Mouse (Mus musculus): ENCODE data around the gene Rnf157. TPM values are rescaled to one million over a fixed set of nuclear protein-coding genes. Genes with fewer than 3 reads are reported as not detected.

Rnf157 gene
- total and polyA plus RNA-seq, 2 experiments from 2014 or later = 56.7 to 105 TPM

- no peak overlapping the region for H3K4me3 ChIP-seq (ENCODE audit: low read depth, low read length)
- no peak overlapping the region for H3K9ac ChIP-seq
- H3K4me1 ChIP-seq (ENCODE audit: insufficient read depth) = no peaks in the 10 kb centered on the region; the same call in 1 of the 2 replicates
- H3K36me3 ChIP-seq (ENCODE audit: insufficient read depth) = peaks cover 51% of the 10 kb centered on the region
- no peak overlapping the region for H3K4me2 ChIP-seq (ENCODE audit: low read depth)
- no peak for DNase-seq
- H3K9me3 ChIP-seq (ENCODE audit: low read length) = no peaks in the 10 kb centered on the region
- H3K27me3 ChIP-seq (ENCODE audit: insufficient read depth, low read length) = peaks cover 14% of the 10 kb centered on the region
- H3K27ac ChIP-seq (ENCODE audit: low read depth, low read length) = no peak overlapping the region
- no peak for ATAC-seq
- 74% methylated on average over 5 of the region's 5 CpGs for WGBS
- no peak for TF ChIP-seq CTCF (IDR thresholded peaks at IDR 0.05; ENCODE audit: low read depth)
Observed at GRCm38 (mm10) chr11:116287351-116287750, 125.5 kb downstream of the Rnf157 start.

Other genes starting within 250 kb of the Rnf157 start
- gene Fbf1, start 244.9 kb downstream of the Rnf157 start, total RNA-seq (2014; rRNA removed) = 97.9 and 108 TPM in 2 replicates
- gene Fbf1, start 244.9 kb downstream of the Rnf157 start, polyA plus RNA-seq (2015; fragmentation: Nextera tagmentation; extraction: Ambion mirVana) = 23.2 and 38.2 TPM in 2 replicates
- gene Ten1, start 214.2 kb downstream of the Rnf157 start, total RNA-seq (2014; rRNA removed) = 62.8 and 65.6 TPM in 2 replicates
- gene Ten1, start 214.2 kb downstream of the Rnf157 start, polyA plus RNA-seq (2015; fragmentation: Nextera tagmentation; extraction: Ambion mirVana) = 92.8 and 104 TPM in 2 replicates
- 89.4 and 108 TPM in 2 replicates for gene Acox1, start 214.0 kb downstream of the Rnf157 start, total RNA-seq (2014; rRNA removed)
- gene Acox1, start 214.0 kb downstream of the Rnf157 start, polyA plus RNA-seq (2015; fragmentation: Nextera tagmentation; extraction: Ambion mirVana) = 43.8 and 58.2 TPM in 2 replicates
- 1.5 and 2.3 TPM in 2 replicates for gene Evpl, start 175.0 kb downstream of the Rnf157 start, total RNA-seq (2014; rRNA removed)
- gene Evpl, start 175.0 kb downstream of the Rnf157 start, polyA plus RNA-seq (2015; fragmentation: Nextera tagmentation; extraction: Ambion mirVana) = 0.49 and 1.1 TPM in 2 replicates
- gene Srp68, start 138.8 kb downstream of the Rnf157 start, total RNA-seq (2014; rRNA removed) = 18.5 and 24.5 TPM in 2 replicates
- gene Srp68, start 138.8 kb downstream of the Rnf157 start, polyA plus RNA-seq (2015; fragmentation: Nextera tagmentation; extraction: Ambion mirVana) = 42.4 and 51.3 TPM in 2 replicates
- not detected in 2 replicates for gene Galr2, start 132.1 kb downstream of the Rnf157 start, total RNA-seq (2014; rRNA removed)
- gene Galr2, start 132.1 kb downstream of the Rnf157 start, polyA plus RNA-seq (2015; fragmentation: Nextera tagmentation; extraction: Ambion mirVana) = 0.20 and 0.36 TPM in 2 replicates
- 91.9 and 103 TPM in 2 replicates for gene Exoc7, start 105.8 kb downstream of the Rnf157 start, total RNA-seq (2014; rRNA removed)
- gene Exoc7, start 105.8 kb downstream of the Rnf157 start, polyA plus RNA-seq (2015; fragmentation: Nextera tagmentation; extraction: Ambion mirVana) = 133 and 144 TPM in 2 replicates
- gene Foxj1, start 77.6 kb downstream of the Rnf157 start, total RNA-seq (2014; rRNA removed) = 24.8 and 37.6 TPM in 2 replicates
- gene Foxj1, start 77.6 kb downstream of the Rnf157 start, polyA plus RNA-seq (2015; fragmentation: Nextera tagmentation; extraction: Ambion mirVana) = 15.7 and 19.9 TPM in 2 replicates
- gene Ubald2, start 21.1 kb upstream of the Rnf157 start, total RNA-seq (2014; rRNA removed) = 88.0 and 127 TPM in 2 replicates
- 50.6 and 68.5 TPM in 2 replicates for gene Ubald2, start 21.1 kb upstream of the Rnf157 start, polyA plus RNA-seq (2015; fragmentation: Nextera tagmentation; extraction: Ambion mirVana)
- gene Qrich2, start 53.2 kb upstream of the Rnf157 start, total RNA-seq (2014; rRNA removed) = not detected in 2 replicates
- not detected in 2 replicates for gene Qrich2, start 53.2 kb upstream of the Rnf157 start, polyA plus RNA-seq (2015; fragmentation: Nextera tagmentation; extraction: Ambion mirVana)
- 92.2 and 96.0 TPM in 2 replicates for gene Prpsap1, start 81.2 kb upstream of the Rnf157 start, total RNA-seq (2014; rRNA removed)
- 143 and 158 TPM in 2 replicates for gene Prpsap1, start 81.2 kb upstream of the Rnf157 start, polyA plus RNA-seq (2015; fragmentation: Nextera tagmentation; extraction: Ambion mirVana)
- 12.7 and 13.8 TPM in 2 replicates for gene Sphk1, start 117.9 kb upstream of the Rnf157 start, total RNA-seq (2014; rRNA removed)
- 8.7 and 10.2 TPM in 2 replicates for gene Sphk1, start 117.9 kb upstream of the Rnf157 start, polyA plus RNA-seq (2015; fragmentation: Nextera tagmentation; extraction: Ambion mirVana)
- gene Ube2o, start 168.4 kb upstream of the Rnf157 start, total RNA-seq (2014; rRNA removed) = 81.3 and 94.1 TPM in 2 replicates
- gene Ube2o, start 168.4 kb upstream of the Rnf157 start, polyA plus RNA-seq (2015; fragmentation: Nextera tagmentation; extraction: Ambion mirVana) = 26.6 and 32.1 TPM in 2 replicates
- 0.31 and 0.62 TPM in 2 replicates for gene Aanat, start 173.4 kb upstream of the Rnf157 start, total RNA-seq (2014; rRNA removed)
- gene Aanat, start 173.4 kb upstream of the Rnf157 start, polyA plus RNA-seq (2015; fragmentation: Nextera tagmentation; extraction: Ambion mirVana) = 0.88 and 0.89 TPM in 2 replicates
- gene Rhbdf2, start 214.0 kb upstream of the Rnf157 start, total RNA-seq (2014; rRNA removed) = 1.6 and 1.9 TPM in 2 replicates
- gene Rhbdf2, start 214.0 kb upstream of the Rnf157 start, polyA plus RNA-seq (2015; fragmentation: Nextera tagmentation; extraction: Ambion mirVana) = 0.75 and 0.97 TPM in 2 replicates
- 1.5 and 3.3 TPM in 2 replicates for gene Prcd, start 240.5 kb upstream of the Rnf157 start, total RNA-seq (2014; rRNA removed)
- gene Prcd, start 240.5 kb upstream of the Rnf157 start, polyA plus RNA-seq (2015; fragmentation: Nextera tagmentation; extraction: Ambion mirVana) = 3.4 and 4.8 TPM in 2 replicates
- gene Cygb, start 241.3 kb upstream of the Rnf157 start, total RNA-seq (2014; rRNA removed) = 20.7 and 22.7 TPM in 2 replicates
- gene Cygb, start 241.3 kb upstream of the Rnf157 start, polyA plus RNA-seq (2015; fragmentation: Nextera tagmentation; extraction: Ambion mirVana) = 24.9 and 27.6 TPM in 2 replicates